Mouse (Mus musculus) ES-Bruce4 (cell line): ENCODE measurements around the gene Zic2.

Experiments used
- CTCF ChIP-seq: IDR thresholded peaks from one replicate; pipeline ENCODE4 v1.8.1; 2011; ENCODE audit warnings: low read depth, low read length
- POLR2A ChIP-seq: IDR thresholded peaks from one replicate; pipeline ENCODE4 v1.8.1; 2011; ENCODE audit warnings: low read length; ENCODE audit not compliant: insufficient read depth

DNA sequence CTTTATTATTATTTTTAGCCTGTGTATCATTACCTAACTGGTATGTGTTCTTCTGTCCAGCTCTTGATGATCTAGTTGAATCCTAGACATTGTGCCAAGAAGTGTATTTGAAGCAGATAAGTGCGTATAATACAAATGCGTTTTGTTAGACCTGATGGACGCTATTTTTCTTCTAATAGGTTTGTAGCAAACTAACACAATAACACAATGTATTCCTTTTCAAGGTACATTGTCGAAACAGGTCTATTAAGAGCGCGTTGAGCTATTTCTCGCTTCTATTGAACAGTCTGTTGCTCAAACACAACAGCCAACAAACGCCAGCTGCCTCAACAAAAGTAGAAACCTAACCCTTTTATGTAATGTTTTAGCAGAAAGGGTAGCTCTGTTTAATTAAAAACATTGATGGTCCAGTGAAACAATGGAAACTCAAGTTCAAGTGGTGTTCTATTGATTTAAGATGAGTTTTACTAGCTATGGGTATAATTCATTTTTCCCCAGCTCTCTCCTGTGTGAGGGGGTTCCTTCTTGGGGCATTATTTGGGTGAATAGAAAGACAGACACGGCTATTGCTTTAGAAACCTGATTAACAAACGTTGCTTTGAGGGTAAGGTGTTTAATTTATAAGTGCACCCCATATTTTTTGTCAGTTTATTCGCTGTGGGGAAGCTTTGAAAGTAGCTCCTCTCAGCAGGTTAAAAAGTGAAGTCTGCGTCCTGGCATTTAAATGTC lies 14.6 kb downstream of the Zic2 start:
- no peak for TF ChIP-seq CTCF
- no peak for TF ChIP-seq POLR2A
